Mouse (Mus musculus) CD4-positive naive resting alpha-beta T cell, adult 57 days (primary cell): ENCODE measurements around the gene Timeless. TPM values are rescaled to one million over a fixed set of nuclear protein-coding genes. Genes with fewer than 3 reads are reported as not detected.

ENCODE experiments used
- total RNA-seq: library from RNA; stranded (reverse); gene quantifications from one replicate; pipeline ENCODE4 v1.2.4, GENCODE M21; 2023

The Timeless gene
- 30.5 TPM for total RNA-seq

GRCm38 (mm10) chr10:128231697-128232419 lies at the start of gene Timeless:
TSS of gene Timeless (plus strand) at chr10:128232065.

GRCm38 (mm10) chr10:128194024-128194550 lies 37.8 kb upstream of the Timeless start, which contains the start of gene Gls2:
TSS of gene Gls2 (plus strand) at chr10:128194457.

GRCm38 (mm10) chr10:128211390-128212108 lies 20.3 kb upstream of the Timeless start, which contains the start of gene Spryd4:
TSS of gene Spryd4 (minus strand) at chr10:128211807.

GRCm38 (mm10) chr10:128225538-128225937 lies 6.3 kb upstream of the Timeless start, which contains the start of gene Mip:
TSS of gene Mip (plus strand) at chr10:128225838.

GRCm38 (mm10) chr10:128253677-128254255 lies 21.9 kb downstream of the Timeless start, which contains the start of gene Apon:
TSS of gene Apon (plus strand) at chr10:128254096.

GRCm38 (mm10) chr10:128268371-128268770 lies 36.5 kb downstream of the Timeless start, which contains the start of gene Apof:
TSS of gene Apof (plus strand) at chr10:128268671.

GRCm38 (mm10) chr10:128270287-128270841 lies 38.5 kb downstream of the Timeless start, which contains the start of gene Stat2:
TSS of gene Stat2 (plus strand) at chr10:128270559.

GRCm38 (mm10) chr10:128298702-128299171 lies 66.9 kb downstream of the Timeless start, which contains the start of gene Il23a:
TSS of gene Il23a (minus strand) at chr10:128298752.

Other genes starting within 250 kb of the Timeless start
- not detected for gene Hsd17b6, start 224.5 kb upstream of the Timeless start, total RNA-seq
- gene Prim1, start 216.9 kb upstream of the Timeless start, total RNA-seq = 13.9 TPM
- gene Naca, start 196.5 kb upstream of the Timeless start, total RNA-seq = 733 TPM
- 122 TPM for gene Ptges3, start 173.1 kb upstream of the Timeless start, total RNA-seq
- gene Atp5b, start 148.8 kb upstream of the Timeless start, total RNA-seq = 586 TPM
- gene Baz2a, start 140.5 kb upstream of the Timeless start, total RNA-seq = 125 TPM
- gene Rbms2, start 51.8 kb upstream of the Timeless start, total RNA-seq = 49.3 TPM
- not detected for gene Gls2, start 37.6 kb upstream of the Timeless start, total RNA-seq
- gene Spryd4, start 20.3 kb upstream of the Timeless start, total RNA-seq = 16.1 TPM
- gene Mip, start 6.2 kb upstream of the Timeless start, total RNA-seq = not detected
- gene Apon, start 22.0 kb downstream of the Timeless start, total RNA-seq = not detected
- gene Apof, start 36.6 kb downstream of the Timeless start, total RNA-seq = not detected
- gene Stat2, start 38.5 kb downstream of the Timeless start, total RNA-seq = 64.0 TPM
- gene Il23a, start 66.7 kb downstream of the Timeless start, total RNA-seq = not detected
- gene Pan2, start 71.3 kb downstream of the Timeless start, total RNA-seq = 41.8 TPM
- 29.1 TPM for gene Cnpy2, start 90.4 kb downstream of the Timeless start, total RNA-seq
- 90.9 TPM for gene Cs, start 105.7 kb downstream of the Timeless start, total RNA-seq
- gene Coq10a, start 136.9 kb downstream of the Timeless start, total RNA-seq = 27.2 TPM
- gene Ankrd52, start 145.1 kb downstream of the Timeless start, total RNA-seq = 51.7 TPM
- gene Slc39a5, start 169.2 kb downstream of the Timeless start, total RNA-seq = not detected
- 39.4 TPM for gene Nabp2, start 179.4 kb downstream of the Timeless start, total RNA-seq
- gene Rnf41, start 179.6 kb downstream of the Timeless start, total RNA-seq = 28.5 TPM
- gene Smarcc2, start 227.2 kb downstream of the Timeless start, total RNA-seq = 126 TPM